Mouse (Mus musculus) gastrocnemius, adult 2 months (tissue): ENCODE measurements at regions not wholly inside any gene's neighbourhood (a gene's known extent, or its start where the extent isn't known, plus 50 kb on each side); places are given as distances from the start of the nearest gene placed in this dataset.
"Not testable (repeated sequence)": the region's sequence is repeated elsewhere in the genome, so short reads cannot be mapped to it uniquely, and the experiment has no call there.

Experiments
- DNase-seq: peaks from one replicate; pipeline ENCODE4 v3.0.0; 2022
- H3K27ac ChIP-seq: fragments of 200-600 bp; 2 replicates; pipeline ENCODE4 v1.8.1; 2022; ENCODE audit warnings: mild to moderate bottlenecking
- H3K4me3 ChIP-seq: fragments of 200-600 bp; 2 replicates; pipeline ENCODE4 v1.8.1; 2022; ENCODE audit warnings: mild to moderate bottlenecking, moderate library complexity
- CTCF ChIP-seq: fragments of 200-600 bp; IDR thresholded peaks from 2 replicates; pipeline ENCODE4 v1.8.1; 2022; ENCODE audit warnings: antibody characterized with exemption, mild to moderate bottlenecking, moderate library complexity
- intact Hi-C: fragments of 180-260 bp; cut with DNase I; formaldehyde crosslinking; loops from one replicate; pipeline ENCODE4 v1.15.1; 2025

DNA sequence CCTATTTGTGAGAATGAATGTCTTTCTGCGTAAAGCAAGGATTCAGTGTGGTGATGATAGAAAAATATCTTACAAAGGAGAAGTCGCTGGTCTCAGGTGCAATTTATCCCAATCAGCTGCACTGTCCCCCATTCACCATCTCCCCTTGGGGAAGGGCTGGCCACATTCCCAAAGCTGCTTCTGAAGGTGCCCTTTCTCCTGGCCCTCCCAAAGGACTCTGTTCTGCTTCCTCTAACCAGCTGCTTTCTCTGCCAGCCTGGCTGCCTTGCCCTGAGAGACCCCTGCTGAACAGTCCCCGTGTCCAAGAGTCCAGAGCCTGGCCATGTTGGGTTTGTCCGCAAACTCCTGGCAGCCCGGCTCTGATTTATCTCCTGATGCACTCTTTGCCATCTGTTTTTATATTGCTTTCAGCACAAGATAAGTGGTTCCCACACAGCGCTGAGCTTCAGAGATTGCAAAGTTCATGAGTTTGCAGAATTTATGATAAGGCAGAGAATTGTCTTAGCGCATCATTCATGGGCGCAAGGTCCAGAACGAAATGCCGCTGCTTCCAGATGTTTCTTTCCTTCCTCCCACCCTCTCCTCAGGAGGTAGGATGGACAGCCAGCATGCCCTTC lies 102.2 kb upstream of the Nxpe4 start:
- intact Hi-C loops, result no loop called here
- Histone ChIP-seq H3K27ac (no peak overlapping the region), H3K4me3 (no peak overlapping the region)
- TF ChIP-seq CTCF, result no peak
- DNase-seq, result no peak

DNA sequence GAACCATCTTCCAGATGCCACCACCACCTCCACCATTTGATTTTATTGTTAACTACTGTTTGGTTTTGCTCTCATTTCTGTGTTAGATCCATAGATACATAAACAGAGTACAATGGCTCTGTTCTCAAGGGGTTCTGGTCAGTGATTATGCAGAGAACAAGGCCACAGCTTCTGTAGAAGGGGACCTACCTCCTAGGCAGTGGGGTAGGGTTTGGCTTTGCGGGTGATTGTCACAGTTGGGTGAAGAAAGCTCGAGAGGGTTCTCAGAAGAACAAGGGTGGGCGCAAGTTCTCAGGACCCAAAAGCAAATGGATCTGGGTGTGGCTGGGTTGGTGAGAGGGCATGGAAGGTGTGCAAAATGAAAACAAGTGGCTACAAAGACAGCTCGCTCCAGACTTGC lies 100.8 kb upstream of the Nxpe4 start:
- Histone ChIP-seq H3K4me3 (no peak overlapping the region), H3K27ac (no peak overlapping the region)
- intact Hi-C loops, result no loop called here
- no peak for TF ChIP-seq CTCF
- no peak for DNase-seq

DNA sequence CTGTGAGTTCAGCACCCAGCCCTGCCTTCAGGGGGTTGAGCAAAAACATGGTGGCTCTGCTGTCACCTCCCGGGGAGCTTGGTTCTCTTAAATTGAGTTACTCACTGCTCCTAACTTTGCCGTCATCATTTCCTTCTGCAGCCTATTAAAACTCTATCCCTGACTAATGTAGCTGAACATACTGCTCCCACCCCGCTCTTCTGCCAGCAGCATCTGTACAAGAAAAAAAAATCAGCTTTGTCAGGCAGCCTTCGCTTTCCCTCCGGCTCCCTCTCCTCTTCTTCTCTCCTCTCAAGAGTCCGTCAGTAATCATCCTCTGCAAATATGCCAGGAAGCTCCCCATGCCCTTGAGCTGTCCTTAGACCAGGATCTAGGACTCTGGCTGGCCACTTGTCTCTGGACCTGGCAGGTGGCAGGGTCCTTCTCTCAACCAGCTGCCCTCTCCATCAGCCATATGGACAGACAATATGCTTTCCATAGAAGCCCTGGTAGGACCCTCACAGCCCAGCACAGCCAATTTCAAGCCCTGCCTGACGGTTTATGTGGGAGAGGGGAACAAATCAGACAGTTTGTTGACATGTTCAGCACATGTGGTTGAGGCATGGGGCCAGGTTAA lies 95.0 kb upstream of the Nxpe4 start:
- Histone ChIP-seq H3K27ac (no peak overlapping the region), H3K4me3 (no peak overlapping the region)
- intact Hi-C loops, result no loop called here
- TF ChIP-seq CTCF, result no peak
- DNase-seq, result no peak

DNA sequence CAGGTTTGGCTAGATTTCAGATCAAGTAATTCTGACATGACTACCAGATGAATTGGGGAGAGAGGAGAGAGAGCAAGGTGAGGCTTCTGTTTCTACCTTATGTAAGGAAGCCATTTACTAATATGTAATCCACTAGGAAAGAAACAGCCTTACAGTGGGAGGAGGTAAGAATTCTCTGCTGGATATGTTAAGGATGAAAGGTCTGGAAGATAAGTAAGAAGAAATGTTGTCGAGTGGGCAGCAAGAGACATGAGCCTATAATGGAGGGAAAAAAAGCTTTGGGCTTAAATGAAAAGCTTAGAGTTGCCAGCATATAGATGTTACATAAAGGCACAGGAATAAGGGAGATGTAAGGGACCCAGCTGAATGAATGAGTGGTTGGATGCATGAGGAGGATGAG lies 89.2 kb upstream of the Nxpe4 start:
- no peak for DNase-seq
- no peak for TF ChIP-seq CTCF
- Histone ChIP-seq H3K4me3 (no peak overlapping the region), H3K27ac (no peak overlapping the region)
- intact Hi-C loops, result no loop called here

DNA sequence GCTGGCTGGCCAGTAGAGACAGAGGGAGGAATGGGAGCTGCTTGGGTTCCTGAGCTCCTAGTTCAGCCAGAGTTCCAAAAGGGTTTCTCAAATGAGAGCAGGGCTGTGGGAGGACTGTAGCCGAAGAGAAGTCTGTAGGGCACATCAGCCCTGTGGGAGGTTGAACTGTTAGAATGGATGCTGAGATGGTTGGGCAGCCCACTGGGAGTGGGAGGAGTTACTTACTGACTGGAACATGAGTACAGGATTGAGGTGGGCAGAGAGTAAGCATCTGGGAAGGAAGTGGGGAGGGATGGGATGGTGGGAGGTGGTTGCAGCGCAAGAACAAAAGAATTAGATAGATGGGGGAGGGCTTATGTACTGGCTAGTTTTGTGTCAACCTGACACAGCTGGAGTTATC lies 88.7 kb upstream of the Nxpe4 start:
- Histone ChIP-seq H3K4me3 (no peak overlapping the region), H3K27ac (no peak overlapping the region)
- TF ChIP-seq CTCF, result no peak
- intact Hi-C loops, result no loop called here
- DNase-seq, result no peak

DNA sequence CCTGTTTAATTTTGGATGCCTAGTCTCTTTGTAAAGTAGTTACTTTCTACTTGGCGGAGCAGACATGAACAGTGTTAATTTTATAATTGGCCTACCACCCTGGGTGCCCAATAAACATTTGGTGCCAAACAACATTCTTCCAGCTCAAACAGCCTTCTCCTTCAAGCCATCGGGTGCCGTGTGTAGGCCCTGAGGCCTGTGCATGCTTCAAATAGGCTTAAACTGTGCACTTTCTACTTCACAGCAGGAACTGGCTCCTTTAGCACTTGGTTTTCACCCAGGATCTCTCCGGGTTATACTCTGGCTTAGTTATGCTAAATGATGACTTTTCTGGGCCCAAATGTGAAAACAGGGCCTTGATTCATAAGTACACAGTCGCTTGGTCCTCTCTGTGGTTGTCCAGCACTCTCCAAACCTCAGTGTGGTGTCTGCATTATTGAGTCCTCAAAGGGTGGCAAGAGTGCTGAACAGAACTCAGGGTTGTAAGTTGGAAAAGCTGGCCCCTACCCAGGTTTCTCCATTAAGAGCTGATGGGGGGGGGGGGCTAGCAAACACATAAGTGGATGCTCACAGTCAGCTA lies 86.1 kb upstream of the Nxpe4 start:
- DNase-seq, result no peak
- TF ChIP-seq CTCF, result no peak
- intact Hi-C loops, result no loop called here
- Histone ChIP-seq H3K27ac (no peak overlapping the region), H3K4me3 (no peak overlapping the region)

DNA sequence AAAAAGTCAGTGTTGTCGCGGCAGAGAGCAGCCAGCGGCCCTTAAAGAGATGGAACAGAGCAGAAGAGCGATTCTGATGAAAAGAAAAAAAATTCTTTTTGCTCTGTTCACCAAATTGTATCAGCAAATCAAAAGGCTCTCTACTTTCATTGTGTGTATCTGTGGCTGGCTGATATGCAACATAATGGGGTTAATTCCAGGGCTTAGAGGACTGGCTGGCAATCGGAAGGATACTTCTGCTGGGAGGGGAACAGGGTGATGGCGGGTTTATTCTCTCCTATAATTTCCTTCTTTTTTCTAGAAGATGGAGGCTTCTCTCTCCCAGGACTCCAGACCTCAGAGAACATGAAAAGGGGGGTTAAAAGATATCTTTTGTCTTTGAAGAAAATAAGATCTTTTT lies 79.4 kb upstream of the Nxpe4 start:
- no peak for TF ChIP-seq CTCF
- intact Hi-C loops, result no loop called here
- no peak for DNase-seq

DNA sequence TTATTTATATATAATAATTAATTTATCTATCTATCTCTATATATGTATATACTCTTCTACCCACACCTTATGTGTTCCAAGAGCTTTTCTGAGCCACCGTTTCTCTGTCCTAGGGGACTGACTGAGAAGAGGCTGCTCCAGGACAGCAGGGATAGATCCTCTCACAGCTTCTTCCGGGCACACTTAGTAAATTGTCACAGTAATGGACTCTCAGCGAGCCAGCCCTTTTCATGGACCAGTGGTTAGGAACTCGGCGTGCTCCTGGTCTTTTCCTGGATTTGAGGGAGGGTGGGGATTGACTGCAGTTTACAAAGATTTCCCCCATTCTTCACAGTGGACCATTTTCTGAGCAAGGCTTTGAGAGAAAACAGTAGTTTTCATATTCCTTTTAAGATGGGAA lies 77.6 kb upstream of the Nxpe4 start:
- intact Hi-C loops, H3K4me3 ChIP-seq, DNase-seq, H3K27ac ChIP-seq: not testable (repeated sequence)

More for the DNA sequence above, 79.4 kb upstream of the Nxpe4 start:
- Histone ChIP-seq H3K4me3 (no peak overlapping the region), H3K27ac (no peak overlapping the region)

DNA sequence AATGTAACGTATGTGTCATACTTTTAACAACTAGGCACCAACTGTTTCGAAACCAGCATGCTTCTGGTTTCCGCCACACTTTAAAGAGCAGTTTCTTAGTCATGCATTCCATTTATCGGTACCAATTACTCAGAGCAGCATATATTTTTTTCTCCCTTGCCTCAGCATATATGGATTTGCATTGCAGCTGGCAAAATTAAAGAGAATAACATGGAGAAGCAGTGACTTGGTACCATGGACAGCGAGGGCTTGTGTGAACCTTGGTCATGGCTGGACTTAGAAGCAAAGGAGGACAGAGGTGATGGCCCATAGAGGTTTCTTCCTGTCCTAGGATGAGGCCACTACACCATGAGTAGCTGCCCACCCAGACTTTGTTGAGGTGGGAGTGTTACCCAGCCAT lies 72.2 kb upstream of the Nxpe4 start:
- TF ChIP-seq CTCF, result no peak
- H3K27ac ChIP-seq, result no peak overlapping the region
- no peak for DNase-seq
- intact Hi-C loops, result no loop called here
- H3K4me3 ChIP-seq, result no peak overlapping the region

DNA sequence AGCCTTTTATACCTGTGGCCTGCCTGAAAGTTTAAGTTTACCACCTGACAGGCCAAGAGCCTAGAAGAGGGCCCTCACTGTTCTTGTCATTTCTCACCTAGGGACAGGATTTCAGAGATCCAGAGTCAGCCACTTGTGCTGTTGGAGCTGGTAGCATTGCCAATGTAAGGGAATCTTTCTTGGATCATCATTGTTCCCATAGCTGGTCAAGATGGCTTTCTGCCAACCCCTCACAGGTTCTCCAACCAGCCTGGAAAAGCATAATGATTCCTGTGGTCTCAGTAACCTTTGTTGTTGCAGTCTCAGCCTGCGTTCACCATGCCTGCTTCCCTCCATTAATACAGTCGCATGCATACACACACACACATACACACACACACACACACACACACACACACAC lies 67.1 kb upstream of the Nxpe4 start:
- H3K27ac ChIP-seq, result no peak overlapping the region
- no peak for TF ChIP-seq CTCF
- no peak for DNase-seq
- intact Hi-C loops, result no loop called here
- H3K4me3 ChIP-seq, result no peak overlapping the region

DNA sequence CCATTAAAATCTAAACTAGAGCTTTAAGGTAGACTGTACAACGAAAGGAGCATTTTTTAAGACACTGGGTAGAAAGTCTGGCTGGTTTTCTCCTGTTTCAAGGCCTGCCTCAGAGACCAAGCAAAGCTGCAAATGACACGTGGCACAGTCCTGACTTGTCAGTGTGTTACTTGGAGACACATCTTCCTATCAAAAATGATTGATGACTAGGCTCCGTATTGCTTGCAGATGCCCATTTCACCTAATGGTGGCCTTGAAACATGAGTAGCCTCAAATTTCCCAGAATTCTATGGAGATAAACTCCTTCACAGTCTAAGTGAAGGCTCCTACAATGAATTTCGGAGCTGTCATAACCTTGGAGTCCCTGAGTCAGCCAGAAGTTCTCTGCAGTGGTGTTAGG lies 62.0 kb upstream of the Nxpe4 start:
- Histone ChIP-seq H3K27ac (no peak overlapping the region), H3K4me3 (no peak overlapping the region)
- no peak for TF ChIP-seq CTCF
- DNase-seq, result no peak
- intact Hi-C loops, result no loop called here

DNA sequence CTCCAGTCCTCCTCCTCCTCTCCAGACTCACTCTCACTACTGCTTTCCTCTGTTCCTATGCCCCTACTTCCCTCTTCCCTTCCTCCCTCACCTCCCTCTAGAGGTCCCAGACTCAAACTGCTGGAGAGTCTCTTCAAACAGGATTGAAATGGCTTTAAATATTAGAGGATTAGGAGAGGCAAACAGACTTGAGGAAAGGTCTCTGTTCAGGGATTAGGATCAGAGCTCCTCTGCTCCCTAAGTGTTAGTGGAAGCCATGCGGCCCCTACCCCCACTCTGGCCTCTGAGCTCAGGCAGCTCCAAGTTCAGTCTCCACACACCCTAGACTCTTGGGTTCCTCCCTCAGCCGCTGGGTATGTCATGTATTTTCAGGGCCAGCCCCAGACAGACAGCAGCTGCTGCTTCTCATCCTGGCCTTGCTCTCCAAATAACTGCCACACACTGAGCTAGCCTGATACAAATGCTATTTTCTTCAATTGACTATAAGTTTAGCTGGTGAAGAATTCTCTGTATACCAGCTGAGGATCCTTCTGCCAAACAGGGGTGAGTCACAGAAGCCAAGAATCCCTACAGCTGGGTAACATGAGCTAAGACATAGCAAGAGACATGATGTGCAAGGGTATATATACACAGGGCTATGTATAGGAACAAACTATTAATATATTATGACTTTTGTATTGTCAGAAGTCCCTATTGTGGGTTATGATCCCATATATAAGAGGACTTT lies 55.2 kb upstream of the Nxpe4 start:
- intact Hi-C loops, result no loop called here
- H3K27ac ChIP-seq, result no peak overlapping the region
- no peak overlapping the region for H3K4me3 ChIP-seq
- DNase-seq, result no peak
- TF ChIP-seq CTCF, result no peak

DNA sequence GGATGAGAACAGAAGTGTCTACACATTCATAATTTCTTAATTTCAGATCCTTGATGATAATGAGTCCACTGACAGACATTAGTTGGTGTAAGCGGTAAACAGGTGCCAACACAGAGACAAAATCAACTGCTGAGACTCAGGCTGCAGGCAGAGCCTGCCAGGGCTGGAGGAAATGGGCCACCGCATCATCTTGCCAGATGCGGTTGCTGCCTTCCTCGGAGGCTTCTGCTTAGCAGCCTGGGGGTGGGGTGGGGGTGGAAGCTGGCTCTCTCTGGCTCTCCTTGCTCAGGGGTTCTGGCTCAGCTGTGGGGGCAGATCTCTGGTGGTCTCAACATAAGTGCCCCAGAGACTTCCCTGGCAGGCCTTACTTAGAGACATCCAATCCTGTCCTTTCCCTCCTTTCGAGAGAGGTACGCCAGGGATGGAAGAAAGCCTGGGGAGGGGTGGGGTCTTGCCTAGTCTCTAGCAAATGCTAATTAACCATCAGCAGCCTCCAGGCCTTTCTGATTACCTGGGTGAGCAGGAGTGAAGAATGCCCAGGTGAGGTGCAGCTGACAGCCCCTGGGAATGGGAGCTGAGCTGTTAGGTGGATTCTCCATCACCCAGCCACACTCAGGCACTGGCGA lies 52.7 kb upstream of the Nxpe4 start:
- Histone ChIP-seq H3K27ac (no peak overlapping the region), H3K4me3 (no peak overlapping the region)
- intact Hi-C loops, result no loop called here
- DNase-seq, result no peak
- no peak for TF ChIP-seq CTCF
